Mouse (Mus musculus): ENCODE data around the gene Gm13693. TPM values are rescaled to one million over a fixed set of nuclear protein-coding genes. Genes with fewer than 3 reads are reported as not detected.
"Not testable (repeated sequence)": the region's sequence is repeated elsewhere in the genome, so short reads cannot be mapped to it uniquely, and the experiment has no call there.

Gene Gm13693
- polyA plus RNA-seq, 1 experiment, result 0.06 TPM

DNA sequence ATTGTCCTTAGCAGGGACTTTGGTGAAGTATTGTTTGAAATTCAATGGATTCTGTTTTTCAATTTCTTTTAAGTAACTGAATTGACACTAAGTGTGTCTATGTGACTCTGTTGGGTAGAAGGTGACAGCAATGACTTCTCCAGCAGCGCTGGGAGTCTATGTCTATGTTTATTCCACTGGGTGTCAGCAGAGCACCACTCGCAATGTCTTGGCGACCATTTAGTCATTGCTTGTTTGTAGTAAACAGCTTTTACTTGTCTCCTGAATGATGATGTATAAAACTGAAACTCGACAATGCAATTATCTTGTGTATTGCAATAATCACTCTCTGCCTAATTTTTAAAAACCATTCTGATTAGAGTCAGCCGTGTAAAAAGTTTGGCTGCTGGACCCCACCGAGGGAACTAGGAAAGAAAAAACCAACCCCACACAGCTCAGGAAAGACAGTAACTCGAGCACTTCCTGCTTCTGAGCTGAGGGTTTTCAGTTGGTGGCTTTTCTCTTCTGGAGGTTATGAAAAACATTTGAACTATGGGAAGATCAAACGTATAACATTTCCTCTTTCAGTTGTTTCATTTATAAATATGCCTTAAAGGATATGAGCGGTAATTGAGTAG is 32.4 kb downstream of the Gm13693 start:
- not testable (repeated sequence) for H3K27ac ChIP-seq (ENCODE audit: control insufficient read depth, insufficient read depth, low read depth, low read length); H3K36me3 ChIP-seq (ENCODE audit: control insufficient read depth, insufficient read depth, low read length); H3K4me1 ChIP-seq (ENCODE audit: control insufficient read depth, insufficient read depth, low read length); H3K4me3 ChIP-seq (ENCODE audit: control insufficient read depth, low read depth, low read length); H3K27me3 ChIP-seq (ENCODE audit: control insufficient read depth, insufficient read depth, low read length)

DNA sequence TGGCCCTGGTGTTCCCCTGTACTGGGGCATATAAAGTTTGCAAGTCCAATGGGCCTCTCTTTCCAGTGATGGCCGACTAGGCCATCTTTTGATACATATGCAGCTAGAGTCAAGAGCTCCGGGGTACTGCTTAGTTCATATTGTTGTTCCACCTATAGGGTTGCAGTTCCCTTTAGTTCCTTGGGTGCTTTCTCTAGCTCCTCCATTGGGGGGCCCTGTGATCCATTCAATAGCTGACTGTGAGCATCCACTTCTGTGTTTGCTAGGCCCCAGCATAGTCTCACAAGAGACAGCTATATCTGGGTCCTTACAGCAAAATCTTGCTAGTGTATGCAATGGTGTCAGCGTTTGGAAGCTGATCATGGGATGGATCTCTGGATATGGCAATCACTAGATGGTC is 33.2 kb downstream of the Gm13693 start:
- H3K36me3 ChIP-seq (ENCODE audit: control insufficient read depth, insufficient read depth, low read length); H3K27me3 ChIP-seq (ENCODE audit: control insufficient read depth, insufficient read depth, low read length); H3K27ac ChIP-seq (ENCODE audit: control insufficient read depth, insufficient read depth, low read depth, low read length); H3K4me3 ChIP-seq (ENCODE audit: control insufficient read depth, low read depth, low read length); H3K4me1 ChIP-seq (ENCODE audit: control insufficient read depth, insufficient read depth, low read length): not testable (repeated sequence)

DNA sequence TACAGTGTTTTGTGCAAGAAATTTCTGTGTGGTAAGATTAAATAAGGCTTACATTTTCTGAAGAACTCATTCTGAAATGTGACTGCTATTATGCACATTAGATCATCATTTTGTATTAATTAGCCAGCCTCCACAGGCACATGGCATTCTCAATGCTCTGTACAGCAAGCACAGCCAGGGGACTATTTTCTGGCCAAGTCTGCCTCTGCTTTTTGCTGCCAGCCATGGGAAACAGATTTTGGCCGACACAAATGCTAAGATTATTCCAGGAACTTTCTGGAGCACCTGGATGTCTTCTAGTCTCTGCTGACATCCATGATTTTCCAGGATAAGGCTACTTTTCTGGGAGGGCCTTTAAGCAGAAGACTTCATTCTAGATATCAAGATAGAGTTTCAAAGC is 47.6 kb downstream of the Gm13693 start:
- Histone ChIP-seq H3K27ac (ENCODE audit: control insufficient read depth, insufficient read depth, low read depth, low read length) (no peak overlapping the region), H3K36me3 (ENCODE audit: control insufficient read depth, insufficient read depth, low read length) (no peaks in the 10 kb centered on the region), H3K4me3 (ENCODE audit: control insufficient read depth, low read depth, low read length) (no peak overlapping the region), H3K4me1 (ENCODE audit: control insufficient read depth, insufficient read depth, low read length) (no peaks in the 10 kb centered on the region), H3K27me3 (ENCODE audit: control insufficient read depth, insufficient read depth, low read length) (no peaks in the 10 kb centered on the region)
- no peak for TF ChIP-seq CTCF (IDR thresholded peaks at IDR 0.05; ENCODE audit: control insufficient read depth, insufficient read depth, insufficient replicate concordance, low read depth, low read length)
- no peak for TF ChIP-seq POLR2A (IDR thresholded peaks at IDR 0.05; ENCODE audit: control insufficient read depth, low read depth, low read length)

DNA sequence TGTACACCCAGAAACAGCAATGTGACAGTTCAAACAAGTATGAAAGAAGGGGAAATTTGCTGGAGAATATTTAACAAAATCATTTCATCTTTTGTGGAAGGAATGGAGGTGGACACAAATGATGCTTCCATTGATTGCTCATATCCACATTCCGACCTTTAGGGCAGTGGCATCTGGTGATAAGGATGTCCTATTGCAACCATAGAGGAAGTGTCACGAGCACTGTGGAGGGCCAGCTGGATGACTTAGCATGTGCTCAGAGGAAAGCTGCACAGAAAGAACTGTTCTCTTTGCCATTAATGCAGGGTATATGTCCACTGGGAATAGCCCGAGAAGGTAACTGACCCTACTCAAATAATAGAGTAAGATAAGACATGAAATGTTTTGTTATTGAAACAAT is 48.5 kb downstream of the Gm13693 start:
- Histone ChIP-seq H3K4me3 (ENCODE audit: control insufficient read depth, low read depth, low read length) (no peak overlapping the region), H3K27ac (ENCODE audit: control insufficient read depth, insufficient read depth, low read depth, low read length) (no peak overlapping the region), H3K4me1 (ENCODE audit: control insufficient read depth, insufficient read depth, low read length) (no peaks in the 10 kb centered on the region), H3K36me3 (ENCODE audit: control insufficient read depth, insufficient read depth, low read length) (no peaks in the 10 kb centered on the region), H3K27me3 (ENCODE audit: control insufficient read depth, insufficient read depth, low read length) (no peaks in the 10 kb centered on the region)
- TF ChIP-seq POLR2A (IDR thresholded peaks at IDR 0.05; ENCODE audit: control insufficient read depth, low read depth, low read length), result no peak
- no peak for TF ChIP-seq CTCF (IDR thresholded peaks at IDR 0.05; ENCODE audit: control insufficient read depth, insufficient read depth, insufficient replicate concordance, low read depth, low read length)

Other genes with a start within 250 kb of the Gm13693 start
- gene Itgav, start 237.1 kb upstream of the Gm13693 start, polyA plus RNA-seq (2012; rRNA removed), result 3.1 and 4.1 TPM in 2 replicates
- gene Fam171b, start 148.9 kb upstream of the Gm13693 start, polyA plus RNA-seq (2012; rRNA removed), result 0.10 and 0.11 TPM in 2 replicates
- 50.4 and 63.8 TPM in 2 replicates for gene Zswim2, start 20.3 kb upstream of the Gm13693 start, polyA plus RNA-seq (2012; rRNA removed)
- 0.06 and 0.07 TPM in 2 replicates for gene Gm13698, start 5.8 kb upstream of the Gm13693 start, polyA plus RNA-seq (2012; rRNA removed)
- 0.06 and 0.07 TPM in 2 replicates for gene Gm13695, start 5.8 kb downstream of the Gm13693 start, polyA plus RNA-seq (2012; rRNA removed)
- gene Gm13696, start 11.6 kb downstream of the Gm13693 start, polyA plus RNA-seq (2012; rRNA removed), result 0.06 and 0.07 TPM in 2 replicates
- gene Gm13694, start 17.4 kb downstream of the Gm13693 start, polyA plus RNA-seq (2012; rRNA removed), result 0.06 and 0.07 TPM in 2 replicates
- 0.06 and 0.07 TPM in 2 replicates for gene Gm13697, start 23.2 kb downstream of the Gm13693 start, polyA plus RNA-seq (2012; rRNA removed)
- 0.06 TPM in 2 replicates for gene Gm13691, start 29.1 kb downstream of the Gm13693 start, polyA plus RNA-seq (2012; rRNA removed)

All from testis, adult 2 months (tissue).